In genomic region chr15:61102421-61103412, GRCm38 (mm10) we compare ENCODE assay signal across 8 mouse cellular contexts.
A peak's percentile ranks its signal among the peaks of the same experiment; 100 is the strongest.
DNase-seq lines count a peak whose midpoint lies in the region; ATAC-seq lines count a peak whose summit lies in the region.

No protein-coding gene starts in this region.

- peak; percentile 80 for ATAC-seq in midbrain, embryonic 13.5 days

- H3K27me3 ChIP-seq in forebrain, embryonic 10.5 days (ENCODE audit: poor library complexity, severe bottlenecking) = no peaks in the 10 kb centered on the region; the same call in none of the 2 replicates
- no peaks in the 10 kb centered on the region for H3K27me3 ChIP-seq in midbrain, embryonic 13.5 days

- 16% methylated on average over 7 of the region's 7 CpGs for WGBS in forebrain, embryonic 10.5 days
- WGBS in large intestine, adult 2 months = 64% methylated on average over 7 of the region's 7 CpGs
- 17% methylated on average over 7 of the region's 7 CpGs for WGBS in midbrain, embryonic 13.5 days

- DNase-seq in frontal cortex, adult 2 months (ENCODE audit: extremely low spot score in 1 of 2, low spot score in 1 of 2) = peak; percentile 12 to 85
- no peak for DNase-seq in frontal cortex, postnatal 14 days (ENCODE audit: low spot score in 2 of 2)
- DNase-seq in urinary bladder, postnatal 14 days (ENCODE audit: low spot score) = peak; percentile 27
- no peak for DNase-seq in urinary bladder, postnatal 4 days (ENCODE audit: low spot score in 2 of 2)
- DNase-seq in forebrain, embryonic 10.5 days (ENCODE audit: extremely low spot score, low spot score) = no peak
- peak; percentile 29 for DNase-seq in large intestine, adult 2 months (ENCODE audit: low read depth, low spot score)
- peak; percentile 15 for DNase-seq in thymus, postnatal 4 days

- no peak overlapping the region for H3K9ac ChIP-seq in midbrain, embryonic 13.5 days (replicated peaks)

- H3K4me1 ChIP-seq in forebrain, embryonic 10.5 days = peaks cover 14% of the 10 kb centered on the region
- H3K4me1 ChIP-seq in midbrain, embryonic 13.5 days (replicated peaks) = peaks cover 8% of the 10 kb centered on the region

- H3K9me3 ChIP-seq in forebrain, embryonic 10.5 days = no peaks in the 10 kb centered on the region
- no peaks in the 10 kb centered on the region for H3K9me3 ChIP-seq in midbrain, embryonic 13.5 days

- H3K27ac ChIP-seq in forebrain, embryonic 10.5 days = no peak overlapping the region
- no peak overlapping the region for H3K27ac ChIP-seq in midbrain, embryonic 13.5 days

- H3K4me3 ChIP-seq in forebrain, embryonic 10.5 days = peak overlapping the region; percentile 36
- H3K4me3 ChIP-seq in midbrain, embryonic 13.5 days (replicated peaks) = 0 out of 2 replicates have a peak overlapping the region, but pooled peaks have one; percentile 3

- no peaks in the 10 kb centered on the region for H3K36me3 ChIP-seq in forebrain, embryonic 10.5 days (replicated peaks)
- no peaks in the 10 kb centered on the region for H3K36me3 ChIP-seq in midbrain, embryonic 13.5 days

- peak overlapping the region; percentile 29 for H3K4me2 ChIP-seq in midbrain, embryonic 13.5 days (replicated peaks)

Comparison
In these comparisons a context has a peak if more than half of its experiments do, and no peak if none do; other contexts are left out.
1. DNase-seq: peak in frontal cortex, adult 2 months (2 of 2), urinary bladder, postnatal 14 days (single experiment), large intestine, adult 2 months (single experiment) and thymus, postnatal 4 days (single experiment); none in frontal cortex, postnatal 14 days (0 of 2), urinary bladder, postnatal 4 days (0 of 2) and forebrain, embryonic 10.5 days (single experiment).